Mouse (Mus musculus): Measurements from ENCODE around the gene Exoc4. TPM values are rescaled to one million over a fixed set of nuclear protein-coding genes. Genes with fewer than 3 reads are reported as not detected.

Exoc4 gene
- total and polyA plus RNA-seq, 3 experiments = 31.2 to 46.4 (median 41.9) TPM

DNA sequence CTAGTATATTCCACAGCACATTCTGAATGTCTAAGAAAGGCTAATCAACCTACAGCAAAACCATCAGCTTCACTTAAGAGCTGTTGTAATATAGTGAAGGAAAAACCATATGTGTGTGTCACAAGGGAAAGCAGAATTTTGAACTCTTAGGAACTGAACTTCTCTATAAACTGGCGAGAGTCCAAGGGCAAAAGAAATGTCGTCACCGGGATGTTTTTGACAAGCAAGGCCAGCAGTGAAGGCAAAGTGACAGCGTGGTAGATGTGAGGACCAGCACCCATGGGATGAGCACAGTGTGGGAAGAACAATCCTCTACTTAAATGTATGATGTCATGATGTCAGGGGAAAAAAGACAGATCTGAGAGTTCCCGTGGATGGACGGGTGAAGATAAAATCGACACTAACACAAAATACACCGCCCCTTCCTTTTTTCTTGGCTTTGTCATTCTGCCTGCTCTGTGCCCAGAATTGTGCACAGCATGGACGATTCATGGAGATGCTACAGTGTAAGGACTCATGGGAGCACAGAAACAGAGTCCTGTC is 635.3 kb downstream of the Exoc4 start:
- Histone ChIP-seq H3K4me2 (ENCODE audit: insufficient read depth, low read depth, poor library complexity, severe bottlenecking) (no peak overlapping the region), H3K79me2 (replicated peaks; ENCODE audit: control insufficient read depth, extremely low read depth, insufficient read depth, poor library complexity, severe bottlenecking) (no peaks in the 10 kb centered on the region), H3K36me3 (replicated peaks in 1 of 2; ENCODE audit: control insufficient read depth in 1 of 2, insufficient read depth in 1 of 2, low read length in 1 of 2) (peaks cover 0 to 3% of the 10 kb centered on the region in 2 experiments), H3K4me3 (replicated peaks in 1 of 3; ENCODE audit: low read depth in 2 of 3, low read length in 2 of 3, poor library complexity in 1 of 3) (no peak overlapping the region), H3K27me3 (replicated peaks) (no peaks in the 10 kb centered on the region), H3K9me3 (replicated peaks; ENCODE audit: low read length) (no peaks in the 10 kb centered on the region), H3K9ac (ENCODE audit: insufficient read depth, low read depth) (no peak overlapping the region), H3K4me1 (ENCODE audit: control insufficient read depth in 1 of 2, insufficient read depth in 2 of 2) (no peaks in the 10 kb centered on the region), H3K27ac (ENCODE audit: insufficient read depth, low read depth) (no peak overlapping the region)
- DNase-seq (ENCODE audit: extremely low read depth) = no peak
- dilution Hi-C loops (cut with MboI; ENCODE audit: extremely low pct_ligation_motif_present, extremely low pct_unique_long_range_greater_than_20kb, low sequenced_read_pairs) (no loop called here), in situ Hi-C loops (cut with MboI; ENCODE audit: low pct_ligation_motif_present, low pct_unique_long_range_greater_than_20kb, low sequenced_read_pairs) (no loop called here)
- TF ChIP-seq ZMIZ1 (IDR thresholded peaks at IDR 0.05; ENCODE audit: low read depth, low read length) = no peak
- TF ChIP-seq KAT2A (IDR thresholded peaks at IDR 0.05; ENCODE audit: insufficient replicate concordance, low read length) = no peak
- TF ChIP-seq TCF12 (IDR thresholded peaks at IDR 0.05; ENCODE audit: low read depth, low read length) = no peak
- TF ChIP-seq USF1 (IDR thresholded peaks at IDR 0.05; ENCODE audit: low read depth, low read length) = no peak
- no peak for TF ChIP-seq PAX5 (IDR thresholded peaks at IDR 0.05; ENCODE audit: low read length)
- TF ChIP-seq CHD1 (IDR thresholded peaks at IDR 0.05; ENCODE audit: low read depth, low read length) = no peak
- TF ChIP-seq JUND (conservative IDR thresholded peaks at IDR 0.05; ENCODE audit: low read depth, low read length) = no peak
- TF ChIP-seq IRF4 (IDR thresholded peaks at IDR 0.05; ENCODE audit: low read depth, low read length) = no peak
- TF ChIP-seq MYC (IDR thresholded peaks at IDR 0.05; ENCODE audit: low read depth, low read length) = no peak
- TF ChIP-seq POLR2A (IDR thresholded peaks at IDR 0.05; ENCODE audit: low read depth, low read length) = no peak
- no peak for TF ChIP-seq ZKSCAN1 (IDR thresholded peaks at IDR 0.05; ENCODE audit: borderline replicate concordance, low read depth, low read length)
- no peak for TF ChIP-seq SMC3 (IDR thresholded peaks at IDR 0.05; ENCODE audit: low read depth, low read length)
- TF ChIP-seq NRF1 (IDR thresholded peaks at IDR 0.05; ENCODE audit: low read depth, low read length) = no peak
- TF ChIP-seq USF2 (conservative IDR thresholded peaks at IDR 0.05; ENCODE audit: low read depth, low read length) = no peak
- TF ChIP-seq TBP (conservative IDR thresholded peaks at IDR 0.05; ENCODE audit: low read depth, low read length) = no peak
- TF ChIP-seq SIN3A (IDR thresholded peaks at IDR 0.05; ENCODE audit: low read length) = no peak
- TF ChIP-seq MEF2A (IDR thresholded peaks at IDR 0.05; ENCODE audit: borderline replicate concordance, low read depth, low read length) = no peak
- TF ChIP-seq POLR2AphosphoS2 (IDR thresholded peaks at IDR 0.05; ENCODE audit: low read depth, low read length) = no peak
- no peak for TF ChIP-seq MXI1 (IDR thresholded peaks at IDR 0.05; ENCODE audit: low read depth, low read length)

GRCm38 (mm10) chr6:33886941-33887340 is 638.1 kb downstream of the Exoc4 start:
- Histone ChIP-seq H3K4me3 (replicated peaks in 1 of 3; ENCODE audit: low read depth in 2 of 3, low read length in 2 of 3, poor library complexity in 1 of 3) (no peak overlapping the region), H3K36me3 (replicated peaks in 1 of 2; ENCODE audit: control insufficient read depth in 1 of 2, insufficient read depth in 1 of 2, low read length in 1 of 2) (no peaks in the 10 kb centered on the region), H3K27me3 (replicated peaks) (no peaks in the 10 kb centered on the region), H3K4me2 (ENCODE audit: insufficient read depth, low read depth, poor library complexity, severe bottlenecking) (no peak overlapping the region), H3K4me1 (ENCODE audit: control insufficient read depth in 1 of 2, insufficient read depth in 2 of 2) (no peaks in the 10 kb centered on the region), H3K27ac (ENCODE audit: insufficient read depth, low read depth) (no peak overlapping the region), H3K9me3 (replicated peaks; ENCODE audit: low read length) (no peaks in the 10 kb centered on the region), H3K9ac (ENCODE audit: insufficient read depth, low read depth) (no peak overlapping the region), H3K79me2 (replicated peaks; ENCODE audit: control insufficient read depth, extremely low read depth, insufficient read depth, poor library complexity, severe bottlenecking) (no peaks in the 10 kb centered on the region)
- no peak for DNase-seq (ENCODE audit: extremely low read depth)
- dilution Hi-C loops (cut with MboI; ENCODE audit: extremely low pct_ligation_motif_present, extremely low pct_unique_long_range_greater_than_20kb, low sequenced_read_pairs) = no loop called here
- TF ChIP-seq IRF4 (IDR thresholded peaks at IDR 0.05; ENCODE audit: low read depth, low read length) = no peak
- TF ChIP-seq ZKSCAN1 (IDR thresholded peaks at IDR 0.05; ENCODE audit: borderline replicate concordance, low read depth, low read length) = no peak
- no peak for TF ChIP-seq JUND (conservative IDR thresholded peaks at IDR 0.05; ENCODE audit: low read depth, low read length)
- TF ChIP-seq SMC3 (IDR thresholded peaks at IDR 0.05; ENCODE audit: low read depth, low read length) = no peak
- no peak for TF ChIP-seq MAZ (IDR thresholded peaks at IDR 0.05; ENCODE audit: low read depth, low read length)
- TF ChIP-seq MAX (IDR thresholded peaks at IDR 0.05; ENCODE audit: low read length) = no peak
- no peak for TF ChIP-seq USF1 (IDR thresholded peaks at IDR 0.05; ENCODE audit: low read depth, low read length)
- no peak for TF ChIP-seq NELFE (IDR thresholded peaks at IDR 0.05; ENCODE audit: low read depth, low read length)
- TF ChIP-seq ZC3H11A (IDR thresholded peaks at IDR 0.05; ENCODE audit: low read depth, low read length) = no peak
- no peak for TF ChIP-seq USF2 (conservative IDR thresholded peaks at IDR 0.05; ENCODE audit: low read depth, low read length)
- no peak for TF ChIP-seq POLR2A (IDR thresholded peaks at IDR 0.05; ENCODE audit: low read depth, low read length)
- no peak for TF ChIP-seq BHLHE40 (IDR thresholded peaks at IDR 0.05; ENCODE audit: low read depth, low read length)
- no peak for TF ChIP-seq E2F4 (IDR thresholded peaks at IDR 0.05; ENCODE audit: insufficient replicate concordance, low read depth, low read length)
- no peak for TF ChIP-seq MYC (IDR thresholded peaks at IDR 0.05; ENCODE audit: low read depth, low read length)
- in situ Hi-C loops (cut with MboI; ENCODE audit: low pct_ligation_motif_present, low pct_unique_long_range_greater_than_20kb, low sequenced_read_pairs) = no loop called here
